Mouse (Mus musculus): ENCODE measurements at regions not wholly inside any gene's neighbourhood (a gene's known extent, or its start where the extent isn't known, plus 50 kb on each side); places are given as distances from the start of the nearest gene placed in this dataset.
"Not testable (repeated sequence)": the region's sequence is repeated elsewhere in the genome, so short reads cannot be mapped to it uniquely, and the experiment has no call there.

DNA sequence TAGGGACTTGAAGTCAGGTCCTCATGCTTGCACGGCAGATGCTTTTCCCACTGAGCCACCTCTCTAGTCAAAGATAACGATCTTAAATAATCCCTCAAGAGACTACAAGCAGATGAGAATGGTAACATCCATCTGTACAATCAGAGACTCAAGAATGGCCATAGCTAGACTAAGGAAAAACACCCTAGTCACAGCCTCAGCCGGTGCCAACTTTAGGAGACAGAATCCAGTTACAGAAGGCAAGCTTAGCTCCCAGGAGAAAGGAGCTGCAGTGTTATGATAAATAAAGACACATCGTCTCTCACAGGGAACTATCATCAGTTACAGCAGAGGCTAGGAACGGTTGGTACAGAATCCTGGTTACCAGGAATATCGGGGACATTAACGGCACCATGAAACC, 88.7 kb upstream of the Arl4c start:
- Histone ChIP-seq H3K4me1 (no peaks in the 10 kb centered on the region), H3K27me3 (ENCODE audit: poor library complexity, severe bottlenecking) (no peaks in the 10 kb centered on the region), H3K4me3 (no peak overlapping the region), H3K36me3 (replicated peaks) (no peaks in the 10 kb centered on the region), H3K9me3 (peaks cover 12% of the 10 kb centered on the region; the same call in 1 of the 2 replicates), H3K27ac (no peak overlapping the region)
- WGBS: 91% methylated on average over 7 of the region's 7 CpGs
- no peak for DNase-seq (ENCODE audit: extremely low spot score, low spot score)

DNA sequence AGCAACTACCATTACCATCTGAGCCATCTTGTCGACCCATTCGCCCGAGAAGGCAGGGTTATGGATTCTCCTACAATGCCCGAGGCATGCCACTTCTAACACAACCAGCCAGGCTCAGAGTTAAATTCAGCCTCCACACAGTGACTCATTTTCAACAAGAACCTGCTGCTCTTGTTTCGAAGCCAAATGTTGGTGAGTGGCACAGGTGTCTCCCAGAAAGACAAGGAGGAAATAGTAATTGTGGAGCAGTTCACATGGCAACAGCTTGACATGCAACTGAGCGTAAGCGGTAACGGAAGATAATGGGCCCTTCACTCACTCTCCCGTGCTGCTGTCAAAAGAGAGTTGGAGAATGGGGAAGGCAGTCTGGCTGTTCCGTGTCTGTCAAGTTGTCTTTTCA, 92.9 kb upstream of the Arl4c start:
- Histone ChIP-seq H3K27ac (no peak overlapping the region), H3K4me3 (no peak overlapping the region), H3K9me3 (peaks cover 8% of the 10 kb centered on the region; the same call in 1 of the 2 replicates), H3K27me3 (ENCODE audit: poor library complexity, severe bottlenecking) (peaks cover 7% of the 10 kb centered on the region; the same call in 1 of the 2 replicates), H3K36me3 (replicated peaks) (no peaks in the 10 kb centered on the region), H3K4me1 (peaks cover 21% of the 10 kb centered on the region)
- 86% methylated on average over 10 of the region's 10 CpGs for WGBS
- DNase-seq (ENCODE audit: extremely low spot score, low spot score): no peak

DNA sequence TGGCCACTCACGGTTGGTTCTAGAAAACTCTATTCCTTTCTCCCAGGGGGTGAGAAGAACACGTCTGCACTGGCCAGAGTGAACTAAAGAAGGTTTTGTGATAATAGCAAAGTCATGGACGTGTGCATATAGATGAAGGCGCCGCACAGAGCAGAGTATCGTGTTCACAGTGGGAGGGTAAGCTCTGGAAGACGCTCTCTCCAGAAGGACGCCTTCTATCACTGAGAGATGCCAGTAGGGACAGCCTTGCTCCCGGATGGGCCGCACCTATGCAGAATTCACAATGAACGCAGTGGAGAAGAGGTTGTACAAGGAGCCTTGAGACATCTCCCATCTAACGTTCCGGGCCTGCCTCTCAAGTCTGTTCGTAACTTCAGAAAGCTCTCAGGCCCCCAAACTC, 96.5 kb upstream of the Arl4c start:
- Histone ChIP-seq H3K4me1 (peaks cover 34% of the 10 kb centered on the region), H3K9me3 (peaks cover 14% of the 10 kb centered on the region; the same call in 1 of the 2 replicates), H3K36me3 (replicated peaks) (no peaks in the 10 kb centered on the region), H3K27me3 (ENCODE audit: poor library complexity, severe bottlenecking) (peaks cover 15% of the 10 kb centered on the region; the same call in 1 of the 2 replicates), H3K4me3 (no peak overlapping the region), H3K27ac (no peak overlapping the region)
- no peak for DNase-seq (ENCODE audit: extremely low spot score, low spot score)
- 76% methylated on average over 14 of the region's 14 CpGs for WGBS

DNA sequence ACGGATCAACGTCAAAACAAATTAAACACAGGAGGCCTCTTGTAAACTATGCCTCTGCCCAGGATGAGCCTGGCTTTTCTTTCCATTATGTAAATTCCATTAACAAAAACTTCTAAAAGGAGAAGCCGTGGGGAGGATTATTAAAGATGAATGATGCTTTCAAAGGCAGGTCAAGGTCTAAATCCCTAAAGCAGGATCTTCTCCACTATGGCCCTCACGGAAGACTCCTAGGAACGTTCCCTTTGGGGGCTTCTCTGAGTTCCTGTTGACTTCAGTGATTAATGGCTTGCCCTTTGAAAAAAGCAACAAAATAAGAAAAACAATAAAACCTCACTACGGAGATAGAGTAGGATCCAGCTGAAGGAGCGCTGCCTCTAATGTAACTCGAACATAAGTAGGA, 96.9 kb upstream of the Arl4c start:
- Histone ChIP-seq H3K36me3 (replicated peaks) (no peaks in the 10 kb centered on the region), H3K4me1 (peaks cover 34% of the 10 kb centered on the region), H3K27ac (peak overlapping the region; percentile 54; the same call in 1 of the 2 replicates), H3K4me3 (no peak overlapping the region), H3K9me3 (peaks cover 16% of the 10 kb centered on the region; the same call in 1 of the 2 replicates), H3K27me3 (ENCODE audit: poor library complexity, severe bottlenecking) (peaks cover 15% of the 10 kb centered on the region; the same call in 1 of the 2 replicates)
- 50% methylated on average over 8 of the region's 8 CpGs for WGBS
- no peak for DNase-seq (ENCODE audit: extremely low spot score, low spot score)

DNA sequence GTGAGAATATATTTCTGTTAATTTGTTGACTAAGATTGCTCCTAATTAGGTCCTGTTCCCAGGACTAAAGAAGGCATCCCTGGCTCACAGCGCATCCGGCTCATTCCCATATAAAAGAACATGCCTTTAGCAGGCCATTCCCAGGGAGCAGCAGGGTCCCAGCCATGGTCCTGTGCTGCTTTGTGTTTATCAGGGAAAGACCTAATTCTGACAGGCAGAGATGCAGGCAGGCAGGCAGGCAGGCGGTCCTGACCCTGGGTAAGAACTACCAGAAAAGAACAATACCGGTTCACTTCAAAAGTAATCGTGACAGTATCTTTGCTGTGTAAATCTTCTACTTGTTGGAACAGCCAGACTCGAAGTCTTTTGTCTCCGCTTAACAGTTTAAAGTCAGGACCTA, 97.3 kb upstream of the Arl4c start:
- Histone ChIP-seq H3K4me3 (no peak overlapping the region), H3K4me1 (peaks cover 34% of the 10 kb centered on the region), H3K9me3 (peaks cover 16% of the 10 kb centered on the region; the same call in 1 of the 2 replicates), H3K27ac (peak overlapping the region; percentile 54), H3K36me3 (replicated peaks) (no peaks in the 10 kb centered on the region), H3K27me3 (ENCODE audit: poor library complexity, severe bottlenecking) (peaks cover 15% of the 10 kb centered on the region; the same call in 1 of the 2 replicates)
- WGBS: 23% methylated on average over 7 of the region's 7 CpGs
- DNase-seq (ENCODE audit: extremely low spot score, low spot score): peak; percentile 39

- 40% methylated on average over 8 of the region's 8 CpGs for WGBS
- Histone ChIP-seq H3K9me3 (peaks cover 16% of the 10 kb centered on the region; the same call in 1 of the 2 replicates), H3K4me3 (no peak overlapping the region), H3K27me3 (ENCODE audit: poor library complexity, severe bottlenecking) (peaks cover 15% of the 10 kb centered on the region; the same call in 1 of the 2 replicates), H3K4me1 (peaks cover 34% of the 10 kb centered on the region), H3K27ac (peak overlapping the region; percentile 54), H3K36me3 (replicated peaks) (no peaks in the 10 kb centered on the region)
- no peak for DNase-seq (ENCODE audit: extremely low spot score, low spot score)
These were observed 97.8 kb upstream of the Arl4c start for GRCm38 (mm10) chr1:88799789-88800188.

DNA sequence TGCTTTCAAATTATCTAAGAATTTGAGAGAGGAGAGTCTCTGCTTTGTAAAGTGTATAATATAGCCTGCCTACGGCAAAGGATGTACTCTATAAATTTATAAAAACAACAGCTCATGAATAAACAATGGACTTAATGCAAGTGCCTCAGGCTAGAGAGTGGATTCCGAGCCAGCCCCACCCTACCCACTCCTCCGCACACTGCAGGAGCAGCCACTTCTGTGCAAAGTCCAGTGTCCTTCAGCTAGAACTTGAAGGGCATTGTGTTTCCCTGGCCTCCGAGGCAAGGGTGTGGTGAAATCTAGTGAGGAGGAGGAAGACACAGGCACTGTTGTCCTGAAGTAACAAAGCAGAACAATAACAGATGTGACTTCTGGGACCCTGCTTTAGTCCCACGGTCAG, 98.4 kb upstream of the Arl4c start:
- Histone ChIP-seq H3K4me3 (no peak overlapping the region), H3K4me1 (peaks cover 34% of the 10 kb centered on the region), H3K27ac (peak overlapping the region; percentile 48), H3K9me3 (peaks cover 9% of the 10 kb centered on the region; the same call in 1 of the 2 replicates), H3K36me3 (replicated peaks) (no peaks in the 10 kb centered on the region), H3K27me3 (ENCODE audit: poor library complexity, severe bottlenecking) (peaks cover 15% of the 10 kb centered on the region; the same call in 1 of the 2 replicates)
- DNase-seq (ENCODE audit: extremely low spot score, low spot score): no peak
- 47% methylated on average over 5 of the region's 5 CpGs for WGBS

DNA sequence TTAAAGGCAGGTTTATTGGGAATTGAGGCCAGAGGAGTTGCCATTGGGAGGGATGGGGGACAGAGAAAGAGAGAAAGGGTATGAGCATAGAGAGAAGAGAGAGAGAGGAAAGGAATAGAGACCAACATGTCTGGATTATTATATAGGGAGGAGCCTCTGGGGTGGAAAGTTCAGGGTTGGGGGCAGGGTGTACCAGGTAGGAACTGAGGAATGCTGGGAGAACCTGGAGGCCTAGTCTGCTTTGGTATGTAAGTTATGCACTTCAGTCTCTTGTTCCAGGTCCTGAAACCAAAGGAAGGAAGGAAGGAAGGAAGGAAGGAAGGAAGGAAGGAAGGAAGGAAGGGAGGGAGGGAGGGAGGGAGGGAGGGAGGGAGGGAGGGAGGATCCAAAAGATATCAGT, 99.1 kb upstream of the Arl4c start:
- H3K9me3 ChIP-seq; H3K36me3 ChIP-seq (replicated peaks); DNase-seq (ENCODE audit: extremely low spot score, low spot score); H3K4me3 ChIP-seq: not testable (repeated sequence)
- peaks cover 15% of the 10 kb centered on the region; the same call in 1 of the 2 replicates for H3K27me3 ChIP-seq (ENCODE audit: poor library complexity, severe bottlenecking)
- peak overlapping the region; percentile 48; the same call in 1 of the 2 replicates for H3K27ac ChIP-seq
- peaks cover 34% of the 10 kb centered on the region for H3K4me1 ChIP-seq

- Histone ChIP-seq H3K36me3 (replicated peaks) (no peaks in the 10 kb centered on the region), H3K27me3 (ENCODE audit: poor library complexity, severe bottlenecking) (no peaks in the 10 kb centered on the region), H3K4me3 (no peak overlapping the region), H3K27ac (no peak overlapping the region), H3K9me3 (peaks cover 8% of the 10 kb centered on the region; the same call in 1 of the 2 replicates), H3K4me1 (peaks cover 6% of the 10 kb centered on the region)
- WGBS: 61% methylated on average over 6 of the region's 6 CpGs
- DNase-seq (ENCODE audit: extremely low spot score, low spot score): no peak
These were observed 104.9 kb upstream of the Arl4c start for GRCm38 (mm10) chr1:88806960-88807359.

DNA sequence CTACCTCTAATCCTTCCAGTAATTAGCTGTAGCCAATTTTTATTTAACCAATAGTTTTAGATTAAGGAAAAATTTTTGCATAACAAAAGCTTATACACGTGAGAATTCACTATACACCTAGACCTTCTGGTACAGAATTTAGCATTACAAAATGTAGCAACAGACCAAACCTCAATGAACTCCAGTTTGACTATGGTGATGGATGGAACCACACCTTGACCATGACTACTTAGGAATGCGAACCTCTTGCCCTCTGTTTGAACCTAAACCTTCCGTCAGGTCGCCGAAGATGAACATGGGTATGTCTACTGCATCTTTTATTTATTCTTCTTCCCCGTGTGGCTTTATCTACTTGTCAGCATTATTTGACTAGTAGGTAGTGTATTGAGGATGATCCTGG, 105.9 kb upstream of the Arl4c start:
- Histone ChIP-seq H3K4me1 (peaks cover 9% of the 10 kb centered on the region), H3K9me3 (peaks cover 8% of the 10 kb centered on the region; the same call in 1 of the 2 replicates), H3K27me3 (ENCODE audit: poor library complexity, severe bottlenecking) (no peaks in the 10 kb centered on the region), H3K27ac (no peak overlapping the region), H3K36me3 (replicated peaks) (no peaks in the 10 kb centered on the region), H3K4me3 (no peak overlapping the region)
- 91% methylated on average over 6 of the region's 6 CpGs for WGBS
- DNase-seq (ENCODE audit: extremely low spot score, low spot score): no peak

DNA sequence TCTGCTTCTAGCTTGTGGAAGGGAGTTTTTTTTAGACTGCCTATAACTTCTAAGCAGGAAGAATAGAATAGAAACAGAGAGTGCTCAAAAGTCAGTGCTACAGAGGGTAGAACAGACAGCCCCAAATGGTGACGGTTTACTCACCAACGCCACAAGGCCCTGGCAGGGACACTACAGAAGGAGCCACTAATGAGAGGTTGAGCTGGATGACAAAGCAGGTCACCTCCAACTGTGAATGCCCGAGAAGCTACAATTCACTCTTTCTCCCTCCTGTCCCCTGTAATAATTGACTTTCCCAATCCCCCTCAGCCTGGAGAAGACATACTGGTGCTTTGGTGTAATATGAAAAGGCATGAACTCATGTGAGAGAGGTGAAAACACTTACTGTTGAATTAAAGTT, 106.5 kb upstream of the Arl4c start:
- H3K4me3 ChIP-seq: no peak overlapping the region
- WGBS: 44% methylated on average over 3 of the region's 3 CpGs
- H3K36me3 ChIP-seq (replicated peaks): no peaks in the 10 kb centered on the region

GRCm38 (mm10) chr1:88809756-88810155, 107.7 kb upstream of the Arl4c start:
- peaks cover 27% of the 10 kb centered on the region for H3K4me1 ChIP-seq
- no peak for DNase-seq (ENCODE audit: extremely low spot score, low spot score)
- H3K36me3 ChIP-seq (replicated peaks): no peaks in the 10 kb centered on the region
- H3K27ac ChIP-seq: no peak overlapping the region
- no peaks in the 10 kb centered on the region for H3K9me3 ChIP-seq
- H3K4me3 ChIP-seq: no peak overlapping the region
- H3K27me3 ChIP-seq (ENCODE audit: poor library complexity, severe bottlenecking): no peaks in the 10 kb centered on the region
- 63% methylated on average over 2 of the region's 2 CpGs for WGBS

More for the DNA sequence above, 106.5 kb upstream of the Arl4c start:
- H3K27me3 ChIP-seq (ENCODE audit: poor library complexity, severe bottlenecking): no peaks in the 10 kb centered on the region
- peaks cover 15% of the 10 kb centered on the region for H3K4me1 ChIP-seq
- no peak overlapping the region for H3K27ac ChIP-seq
- peaks cover 2% of the 10 kb centered on the region; the same call in 1 of the 2 replicates for H3K9me3 ChIP-seq
- DNase-seq (ENCODE audit: extremely low spot score, low spot score): no peak

GRCm38 (mm10) chr1:88813200-88813599, 111.2 kb upstream of the Arl4c start:
- Histone ChIP-seq H3K9me3 (no peaks in the 10 kb centered on the region), H3K4me1 (peaks cover 28% of the 10 kb centered on the region), H3K4me3 (no peak overlapping the region), H3K27me3 (ENCODE audit: poor library complexity, severe bottlenecking) (no peaks in the 10 kb centered on the region), H3K27ac (0 out of 2 replicates have a peak overlapping the region, but pooled peaks have one; percentile 51), H3K36me3 (replicated peaks) (no peaks in the 10 kb centered on the region)
- WGBS: 34% methylated on average over 7 of the region's 7 CpGs
- no peak for DNase-seq (ENCODE audit: extremely low spot score, low spot score)

Measured in forebrain, embryonic 10.5 days (tissue).